Mouse (Mus musculus) forebrain, embryonic 13.5 days (tissue): ENCODE results near the gene Def6. TPM values are rescaled to one million over a fixed set of nuclear protein-coding genes. Genes with fewer than 3 reads are reported as not detected.
A peak's percentile ranks its signal among the peaks of the same experiment; 100 is the strongest.

Experiments used
- ATAC-seq: fragments of 200-750 bp; cut with Nextera tagmentation; 2 replicates; pipeline ENCODE4 v1.8.0; 2017
- H3K27ac ChIP-seq: fragments of 300-500 bp; sonication (generic); 2 replicates; pipeline ENCODE4 v1.5.1; 2015; ENCODE audit warnings: inconsistent platforms, mild to moderate bottlenecking, moderate library complexity
- H3K27me3 ChIP-seq: fragments of 300-500 bp; sonication (generic); 2 replicates; pipeline ENCODE4 v1.6.1; 2015; ENCODE audit warnings: mild to moderate bottlenecking, inconsistent platforms
- H3K36me3 ChIP-seq: fragments of 300-500 bp; sonication (generic); 2 replicates; pipeline ENCODE4 v1.6.1; 2015; ENCODE audit warnings: mild to moderate bottlenecking, inconsistent platforms; ENCODE audit not compliant: poor library complexity, severe bottlenecking
- H3K4me1 ChIP-seq: fragments of 300-500 bp; sonication (generic); 2 replicates; pipeline ENCODE4 v1.6.1; 2015; ENCODE audit warnings: inconsistent platforms
- H3K4me2 ChIP-seq: fragments of 300-500 bp; sonication (generic); 2 replicates; pipeline ENCODE4 v1.6.1; 2015; ENCODE audit warnings: inconsistent platforms, mild to moderate bottlenecking, moderate library complexity
- H3K4me3 ChIP-seq: fragments of 300-500 bp; sonication (generic); 2 replicates; pipeline ENCODE4 v1.5.1; 2015; ENCODE audit warnings: mild to moderate bottlenecking, inconsistent platforms
- H3K9ac ChIP-seq: fragments of 300-500 bp; sonication (generic); 2 replicates; pipeline ENCODE4 v1.6.1; 2015; ENCODE audit warnings: mild to moderate bottlenecking, inconsistent platforms
- H3K9me3 ChIP-seq: fragments of 300-500 bp; sonication (generic); replicated peaks from 2 replicates; pipeline ENCODE4 v1.6.1; 2016; ENCODE audit warnings: inconsistent platforms
- WGBS: fragments of 180-500 bp; shearing (Covaris S2); methylation state at CpG from one replicate; pipeline ENCODE4 v1.1.7; 2015; 5-methylcytosine and 5-hydroxymethylcytosine counted together
- polyA plus RNA-seq: library from polyadenylated mRNA; unstranded; fragments of >200 nt; fragmentation: Nextera tagmentation; extraction: Ambion mirVana; gene quantifications from 2 replicates; pipeline ENCODE4 v1.2.1, GENCODE M21; 2015

The Def6 gene
- polyA plus RNA-seq, 1 experiment from 2014 or later, result 3.3 TPM

- Histone ChIP-seq H3K9me3 (no peaks in the 10 kb centered on the region), H3K4me1 (peaks cover 10% of the 10 kb centered on the region), H3K4me3 (no peak overlapping the region), H3K27ac (no peak overlapping the region), H3K9ac (no peak overlapping the region), H3K4me2 (no peak overlapping the region), H3K27me3 (no peaks in the 10 kb centered on the region), H3K36me3 (peaks cover 15% of the 10 kb centered on the region)
- WGBS, result 93% methylated on average over 7 of the region's 7 CpGs
- ATAC-seq, result no peak
Measured at GRCm38 (mm10) chr17:28184971-28185638, 22.5 kb upstream of the Def6 start.

- H3K27ac ChIP-seq, result no peak overlapping the region
- peaks cover 42% of the 10 kb centered on the region for H3K36me3 ChIP-seq
- H3K4me2 ChIP-seq, result no peak overlapping the region
- no peak for ATAC-seq
- 89% methylated on average over 5 of the region's 5 CpGs for WGBS
- H3K27me3 ChIP-seq, result no peaks in the 10 kb centered on the region
- no peak overlapping the region for H3K4me3 ChIP-seq
- H3K9me3 ChIP-seq, result no peaks in the 10 kb centered on the region
- no peak overlapping the region for H3K9ac ChIP-seq
- H3K4me1 ChIP-seq, result no peaks in the 10 kb centered on the region
Measured at GRCm38 (mm10) chr17:28188313-28188712, 19.3 kb upstream of the Def6 start.

- H3K4me3 ChIP-seq, result no peak overlapping the region
- H3K9ac ChIP-seq, result no peak overlapping the region
- H3K27me3 ChIP-seq, result no peaks in the 10 kb centered on the region
- peaks cover 74% of the 10 kb centered on the region for H3K36me3 ChIP-seq
- H3K27ac ChIP-seq, result no peak overlapping the region
- WGBS, result 84% methylated on average over 1 of the region's 1 CpGs
- no peak for ATAC-seq
- H3K4me1 ChIP-seq, result no peaks in the 10 kb centered on the region
- H3K9me3 ChIP-seq, result no peaks in the 10 kb centered on the region
- no peak overlapping the region for H3K4me2 ChIP-seq
Measured at GRCm38 (mm10) chr17:28192754-28193153, 14.8 kb upstream of the Def6 start.

- H3K9me3 ChIP-seq, result no peaks in the 10 kb centered on the region
- WGBS, result 84% methylated on average over 3 of the region's 3 CpGs
- no peaks in the 10 kb centered on the region for H3K4me1 ChIP-seq
- H3K36me3 ChIP-seq, result peaks cover 82% of the 10 kb centered on the region
- H3K27me3 ChIP-seq, result no peaks in the 10 kb centered on the region
- no peak overlapping the region for H3K4me2 ChIP-seq
- H3K4me3 ChIP-seq, result no peak overlapping the region
- no peak overlapping the region for H3K27ac ChIP-seq
- no peak overlapping the region for H3K9ac ChIP-seq
- ATAC-seq, result no peak
Measured at GRCm38 (mm10) chr17:28193559-28193958, 14.0 kb upstream of the Def6 start.

- Histone ChIP-seq H3K36me3 (peaks cover 86% of the 10 kb centered on the region), H3K4me3 (no peak overlapping the region), H3K4me1 (no peaks in the 10 kb centered on the region), H3K9ac (no peak overlapping the region), H3K4me2 (no peak overlapping the region), H3K27me3 (no peaks in the 10 kb centered on the region), H3K9me3 (no peaks in the 10 kb centered on the region), H3K27ac (no peak overlapping the region)
- WGBS, result 97% methylated on average over 10 of the region's 10 CpGs
- ATAC-seq, result no peak
Measured at GRCm38 (mm10) chr17:28195033-28195432, 12.5 kb upstream of the Def6 start.

- H3K36me3 ChIP-seq, result peaks cover 87% of the 10 kb centered on the region
- no peak overlapping the region for H3K4me3 ChIP-seq
- WGBS, result 77% methylated on average over 18 of the region's 18 CpGs
- no peak overlapping the region for H3K4me2 ChIP-seq
- ATAC-seq, result no peak
- no peaks in the 10 kb centered on the region for H3K4me1 ChIP-seq
- H3K9me3 ChIP-seq, result no peaks in the 10 kb centered on the region
- no peaks in the 10 kb centered on the region for H3K27me3 ChIP-seq
- no peak overlapping the region for H3K9ac ChIP-seq
- no peak overlapping the region for H3K27ac ChIP-seq
Measured at GRCm38 (mm10) chr17:28197646-28198045, 9.9 kb upstream of the Def6 start.

GRCm38 (mm10) chr17:28201982-28202381 lies 5.6 kb upstream of the Def6 start:
- H3K4me2 ChIP-seq, result no peak overlapping the region
- no peaks in the 10 kb centered on the region for H3K4me1 ChIP-seq
- H3K9me3 ChIP-seq, result no peaks in the 10 kb centered on the region
- no peaks in the 10 kb centered on the region for H3K27me3 ChIP-seq
- 83% methylated on average over 14 of the region's 14 CpGs for WGBS
- no peak overlapping the region for H3K4me3 ChIP-seq
- H3K9ac ChIP-seq, result no peak overlapping the region
- peaks cover 66% of the 10 kb centered on the region for H3K36me3 ChIP-seq
- no peak overlapping the region for H3K27ac ChIP-seq
- no peak for ATAC-seq

- no peak overlapping the region for H3K4me3 ChIP-seq
- H3K36me3 ChIP-seq, result peaks cover 49% of the 10 kb centered on the region
- no peak overlapping the region for H3K4me2 ChIP-seq
- no peak overlapping the region for H3K27ac ChIP-seq
- peaks cover 6% of the 10 kb centered on the region; the same call in 1 of the 2 replicates for H3K4me1 ChIP-seq
- WGBS, result 36% methylated on average over 14 of the region's 14 CpGs
- no peaks in the 10 kb centered on the region for H3K9me3 ChIP-seq
- peak; percentile 48; the same call in 1 of the 2 replicates for ATAC-seq
- H3K9ac ChIP-seq, result no peak overlapping the region
- no peaks in the 10 kb centered on the region for H3K27me3 ChIP-seq
Measured at GRCm38 (mm10) chr17:28204052-28204720, 3.4 kb upstream of the Def6 start.

- no peaks in the 10 kb centered on the region for H3K27me3 ChIP-seq
- H3K27ac ChIP-seq, result no peak overlapping the region
- H3K36me3 ChIP-seq, result peaks cover 39% of the 10 kb centered on the region
- peaks cover 6% of the 10 kb centered on the region; the same call in 1 of the 2 replicates for H3K4me1 ChIP-seq
- ATAC-seq, result no peak
- no peak overlapping the region for H3K9ac ChIP-seq
- no peak overlapping the region for H3K4me2 ChIP-seq
- no peak overlapping the region for H3K4me3 ChIP-seq
- no peaks in the 10 kb centered on the region for H3K9me3 ChIP-seq
- 94% methylated on average over 8 of the region's 8 CpGs for WGBS
Measured at GRCm38 (mm10) chr17:28205443-28205842, 2.1 kb upstream of the Def6 start.

- Histone ChIP-seq H3K4me1 (peaks cover 6% of the 10 kb centered on the region; the same call in 1 of the 2 replicates), H3K9me3 (no peaks in the 10 kb centered on the region), H3K27me3 (no peaks in the 10 kb centered on the region), H3K27ac (no peak overlapping the region), H3K9ac (peak overlapping the region; percentile 43; the same call in 1 of the 2 replicates), H3K4me3 (no peak overlapping the region), H3K36me3 (peaks cover 22% of the 10 kb centered on the region), H3K4me2 (no peak overlapping the region)
- no peak for ATAC-seq
- 78% methylated on average over 8 of the region's 8 CpGs for WGBS
Measured at GRCm38 (mm10) chr17:28207092-28207491, 486 bp upstream of the Def6 start.

- Histone ChIP-seq H3K4me3 (no peak overlapping the region), H3K27ac (no peak overlapping the region), H3K9me3 (no peaks in the 10 kb centered on the region), H3K4me2 (no peak overlapping the region; the same call in 1 of the 2 replicates), H3K9ac (no peak overlapping the region), H3K27me3 (no peaks in the 10 kb centered on the region), H3K36me3 (peaks cover 11% of the 10 kb centered on the region), H3K4me1 (peaks cover 6% of the 10 kb centered on the region; the same call in 1 of the 2 replicates)
- no peak for ATAC-seq
- WGBS, result 84% methylated on average over 8 of the region's 8 CpGs
Measured at GRCm38 (mm10) chr17:28208314-28208612, 685 bp downstream of the Def6 start.

GRCm38 (mm10) chr17:28209457-28210110 lies 2.0 kb downstream of the Def6 start:
- no peak overlapping the region for H3K4me3 ChIP-seq
- no peak overlapping the region for H3K4me2 ChIP-seq
- H3K4me1 ChIP-seq, result peaks cover 6% of the 10 kb centered on the region; the same call in 1 of the 2 replicates
- peaks cover 10% of the 10 kb centered on the region; the same call in 1 of the 2 replicates for H3K36me3 ChIP-seq
- H3K27me3 ChIP-seq, result no peaks in the 10 kb centered on the region
- H3K9me3 ChIP-seq, result no peaks in the 10 kb centered on the region
- H3K27ac ChIP-seq, result no peak overlapping the region
- ATAC-seq, result no peak
- H3K9ac ChIP-seq, result no peak overlapping the region
- WGBS, result 76% methylated on average over 4 of the region's 4 CpGs
